Mouse (Mus musculus): ENCODE results near the gene Ddx49. TPM values are rescaled to one million over a fixed set of nuclear protein-coding genes. Genes with fewer than 3 reads are reported as not detected.

Ddx49 gene
- polyA plus RNA-seq, 1 experiment, result 2.8 TPM

GRCm38 (mm10) chr8:70340659-70341058, 38.4 kb upstream of the Ddx49 start:
- H3K36me3 ChIP-seq (ENCODE audit: control insufficient read depth), result peaks cover 99% of the 10 kb centered on the region
- H3K4me3 ChIP-seq (replicated peaks), result no peak overlapping the region
- no peak for TF ChIP-seq TAL1 (IDR thresholded peaks at IDR 0.05; ENCODE audit: low read length)
- no peak for TF ChIP-seq GATA1 (IDR thresholded peaks at IDR 0.05; ENCODE audit: low read length)
- H3K4me1 ChIP-seq (ENCODE audit: control insufficient read depth), result peaks cover 20% of the 10 kb centered on the region
- H3K27me3 ChIP-seq (ENCODE audit: control insufficient read depth), result no peaks in the 10 kb centered on the region
- no peaks in the 10 kb centered on the region for H3K9me3 ChIP-seq (ENCODE audit: control insufficient read depth, low read length)

GRCm38 (mm10) chr8:70338931-70339330, 36.6 kb upstream of the Ddx49 start:
- Histone ChIP-seq H3K4me3 (replicated peaks) (no peak overlapping the region), H3K9me3 (ENCODE audit: control insufficient read depth, low read length) (no peaks in the 10 kb centered on the region), H3K36me3 (ENCODE audit: control insufficient read depth) (peaks cover 100% of the 10 kb centered on the region), H3K4me1 (ENCODE audit: control insufficient read depth) (peaks cover 5% of the 10 kb centered on the region; the same call in 1 of the 2 replicates), H3K27me3 (ENCODE audit: control insufficient read depth) (no peaks in the 10 kb centered on the region)
- TF ChIP-seq TAL1 (IDR thresholded peaks at IDR 0.05; ENCODE audit: low read length) (no peak), GATA1 (IDR thresholded peaks at IDR 0.05; ENCODE audit: low read length) (no peak)

- H3K4me1 ChIP-seq (ENCODE audit: control insufficient read depth), result peaks cover 39% of the 10 kb centered on the region
- TF ChIP-seq TAL1 (IDR thresholded peaks at IDR 0.05; ENCODE audit: low read length) (no peak), GATA1 (IDR thresholded peaks at IDR 0.05; ENCODE audit: low read length) (no peak)
- H3K9me3 ChIP-seq (ENCODE audit: control insufficient read depth, low read length), result peaks cover 17% of the 10 kb centered on the region
- H3K27me3 ChIP-seq (ENCODE audit: control insufficient read depth), result peaks cover 8% of the 10 kb centered on the region
- no peak overlapping the region for H3K4me3 ChIP-seq (replicated peaks)
- H3K36me3 ChIP-seq (ENCODE audit: control insufficient read depth), result peaks cover 83% of the 10 kb centered on the region
Measured at GRCm38 (mm10) chr8:70332878-70333202, 30.6 kb upstream of the Ddx49 start.

DNA sequence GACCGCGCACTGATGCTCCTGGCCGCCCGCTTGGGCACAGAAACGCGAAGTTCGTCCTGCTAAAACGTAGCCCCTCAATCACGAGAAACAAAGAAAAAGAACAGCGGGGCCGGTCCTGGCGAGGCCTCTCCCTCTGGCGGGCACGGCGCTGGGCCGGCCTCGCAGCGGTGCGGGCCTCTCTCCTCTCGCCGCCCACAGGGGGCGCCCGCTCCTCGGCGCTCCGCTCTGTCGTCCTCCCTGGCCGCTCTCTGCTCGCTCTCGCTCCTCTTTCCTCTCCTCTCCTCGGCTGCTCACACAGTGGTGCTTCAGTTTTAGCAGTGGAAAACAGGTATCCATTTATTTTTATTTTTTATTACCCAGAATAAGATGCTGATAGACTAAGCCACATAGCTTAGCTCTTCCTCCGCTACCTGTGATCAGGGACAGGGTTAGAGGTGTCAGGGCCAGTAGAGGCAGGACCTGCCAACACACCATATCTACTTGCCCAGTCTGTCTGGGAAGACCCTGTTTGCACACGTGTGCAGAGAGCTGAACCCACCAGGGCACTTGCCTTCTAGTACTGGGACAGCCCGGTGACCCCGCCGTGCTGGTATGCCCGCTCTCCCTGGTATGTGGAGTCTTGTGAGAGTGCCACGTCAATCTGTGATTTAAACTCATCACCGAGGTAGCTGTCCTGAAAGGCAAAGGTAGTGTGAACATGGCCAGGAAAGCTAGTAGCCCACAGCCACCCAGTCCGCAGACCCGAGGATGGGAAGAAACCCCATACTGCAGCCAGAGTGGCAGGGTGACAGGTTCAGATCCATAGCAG, 30.0 kb upstream of the Ddx49 start:
- Histone ChIP-seq H3K9me3 (ENCODE audit: control insufficient read depth, low read length) (peaks cover 19% of the 10 kb centered on the region), H3K27me3 (ENCODE audit: control insufficient read depth) (peaks cover 8% of the 10 kb centered on the region), H3K36me3 (ENCODE audit: control insufficient read depth) (peaks cover 77% of the 10 kb centered on the region), H3K4me1 (ENCODE audit: control insufficient read depth) (peaks cover 45% of the 10 kb centered on the region), H3K4me3 (replicated peaks) (no peak overlapping the region)
- TF ChIP-seq GATA1 (IDR thresholded peaks at IDR 0.05; ENCODE audit: low read length) (no peak), TAL1 (IDR thresholded peaks at IDR 0.05; ENCODE audit: low read length) (no peak)

- peaks cover 19% of the 10 kb centered on the region for H3K9me3 ChIP-seq (ENCODE audit: control insufficient read depth, low read length)
- peaks cover 47% of the 10 kb centered on the region for H3K4me1 ChIP-seq (ENCODE audit: control insufficient read depth)
- H3K4me3 ChIP-seq (replicated peaks), result no peak overlapping the region
- TF ChIP-seq TAL1 (IDR thresholded peaks at IDR 0.05; ENCODE audit: low read length), result no peak
- TF ChIP-seq GATA1 (IDR thresholded peaks at IDR 0.05; ENCODE audit: low read length), result no peak
- peaks cover 69% of the 10 kb centered on the region for H3K36me3 ChIP-seq (ENCODE audit: control insufficient read depth)
- H3K27me3 ChIP-seq (ENCODE audit: control insufficient read depth), result peaks cover 8% of the 10 kb centered on the region
Measured at GRCm38 (mm10) chr8:70331526-70331925, 29.2 kb upstream of the Ddx49 start.

DNA sequence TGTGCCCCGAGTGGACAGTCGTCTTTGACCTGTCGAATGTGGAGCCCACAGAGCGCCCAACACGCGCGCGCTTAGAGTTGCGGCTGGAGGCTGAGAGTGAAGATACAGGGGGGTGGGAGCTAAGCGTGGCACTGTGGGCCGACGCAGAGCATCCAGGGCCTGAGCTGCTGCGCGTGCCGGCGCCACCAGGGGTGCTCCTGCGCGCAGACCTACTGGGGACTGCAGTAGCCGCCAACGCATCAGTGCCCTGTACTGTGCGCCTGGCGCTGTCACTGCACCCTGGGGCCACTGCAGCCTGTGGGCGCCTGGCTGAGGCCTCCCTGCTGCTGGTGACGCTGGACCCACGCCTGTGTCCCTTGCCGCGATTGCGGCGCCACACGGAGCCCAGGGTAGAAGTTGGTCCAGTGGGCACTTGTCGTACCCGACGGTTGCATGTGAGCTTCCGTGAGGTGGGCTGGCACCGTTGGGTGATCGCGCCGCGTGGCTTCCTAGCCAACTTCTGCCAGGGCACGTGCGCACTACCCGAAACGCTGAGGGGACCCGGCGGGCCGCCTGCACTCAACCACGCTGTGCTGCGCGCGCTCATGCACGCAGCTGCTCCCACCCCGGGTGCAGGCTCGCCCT, 28.6 kb upstream of the Ddx49 start:
- Histone ChIP-seq H3K27me3 (ENCODE audit: control insufficient read depth) (peaks cover 8% of the 10 kb centered on the region), H3K4me1 (ENCODE audit: control insufficient read depth) (peaks cover 49% of the 10 kb centered on the region), H3K4me3 (replicated peaks) (no peak overlapping the region), H3K9me3 (ENCODE audit: control insufficient read depth, low read length) (peaks cover 19% of the 10 kb centered on the region), H3K36me3 (ENCODE audit: control insufficient read depth) (peaks cover 63% of the 10 kb centered on the region)
- TF ChIP-seq TAL1 (IDR thresholded peaks at IDR 0.05; ENCODE audit: low read length) (no peak), GATA1 (IDR thresholded peaks at IDR 0.05; ENCODE audit: low read length) (no peak)

GRCm38 (mm10) chr8:70329835-70330740, 27.8 kb upstream of the Ddx49 start:
- H3K9me3 ChIP-seq (ENCODE audit: control insufficient read depth, low read length), result peaks cover 19% of the 10 kb centered on the region
- no peak overlapping the region for H3K4me3 ChIP-seq (replicated peaks)
- peaks cover 55% of the 10 kb centered on the region for H3K36me3 ChIP-seq (ENCODE audit: control insufficient read depth)
- TF ChIP-seq TAL1 (IDR thresholded peaks at IDR 0.05; ENCODE audit: low read length) (no peak), GATA1 (IDR thresholded peaks at IDR 0.05; ENCODE audit: low read length) (no peak)
- H3K27me3 ChIP-seq (ENCODE audit: control insufficient read depth), result peaks cover 8% of the 10 kb centered on the region
- peaks cover 52% of the 10 kb centered on the region for H3K4me1 ChIP-seq (ENCODE audit: control insufficient read depth)

DNA sequence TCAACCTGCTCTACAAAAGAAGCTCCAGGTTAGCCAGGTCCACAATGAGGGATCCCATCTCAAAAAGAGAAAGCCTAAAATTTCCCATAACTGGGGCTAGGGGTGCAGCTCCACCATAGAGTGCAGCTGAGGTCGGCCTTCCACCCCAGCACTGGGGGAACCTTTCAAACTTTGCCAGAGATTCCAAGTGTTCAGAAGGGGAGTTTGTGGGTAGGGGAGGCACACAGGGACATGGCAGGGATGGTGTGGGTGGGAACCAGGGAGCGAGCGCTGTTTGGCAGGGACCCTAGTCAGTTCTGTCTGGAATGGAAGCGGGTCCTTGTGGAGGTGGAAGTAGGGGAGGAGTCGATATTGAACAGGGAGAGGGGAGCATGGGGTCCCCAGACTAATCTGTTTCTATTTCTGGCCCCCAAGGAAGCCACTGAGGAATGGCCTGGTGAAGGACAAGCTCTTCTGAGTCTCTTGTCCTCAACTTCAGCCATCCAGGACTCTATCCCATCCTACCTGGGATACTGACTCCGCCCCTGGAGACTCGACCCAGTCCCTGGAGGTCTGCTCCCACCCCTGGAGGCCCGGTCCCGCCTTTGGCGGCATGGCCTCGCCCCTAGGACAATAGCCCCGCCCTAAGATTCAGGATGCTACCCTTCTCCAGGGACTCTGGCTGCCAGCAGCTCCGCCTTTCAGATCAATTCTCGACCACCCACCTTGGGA, 27.0 kb upstream of the Ddx49 start, which contains the start of gene Gdf1:
Gene Gdf1, plus strand, starts transcription at position 694 of the 711 bp plus-strand sequence.
- no peak within 1 kb of the TSS for H3K4me3 ChIP-seq (replicated peaks)
- H3K36me3 ChIP-seq (ENCODE audit: control insufficient read depth), result peaks cover 47% of the 10 kb centered on the region
- no peak for TF ChIP-seq GATA1 (IDR thresholded peaks at IDR 0.05; ENCODE audit: low read length)
- no peak for TF ChIP-seq TAL1 (IDR thresholded peaks at IDR 0.05; ENCODE audit: low read length)
- peaks cover 19% of the 10 kb centered on the region for H3K9me3 ChIP-seq (ENCODE audit: control insufficient read depth, low read length)
- peaks cover 8% of the 10 kb centered on the region for H3K27me3 ChIP-seq (ENCODE audit: control insufficient read depth)
- peaks cover 52% of the 10 kb centered on the region for H3K4me1 ChIP-seq (ENCODE audit: control insufficient read depth)

All from erythroblast, embryonic 14.5 days (primary cell).